Mouse (Mus musculus) MEL-GATA-1-ER (cell line): ENCODE data around the gene Copg2.
"Not testable (repeated sequence)": the region's sequence is repeated elsewhere in the genome, so short reads cannot be mapped to it uniquely, and the experiment has no call there.

ENCODE experiments used
- DNase-seq: peaks from one replicate; pipeline ENCODE4 v3.0.0-alpha.2; 2012; ENCODE audit warnings: low read depth; ENCODE audit errors: extremely low read depth

Gene Copg2

GRCm38 (mm10) chr6:30832241-30832640, 64.4 kb downstream of the Copg2 start:
- DNase-seq: no peak

- no peak for DNase-seq
Observed at GRCm38 (mm10) chr6:30813626-30814025, 83.0 kb downstream of the Copg2 start.

- no peak for DNase-seq
Observed at GRCm38 (mm10) chr6:30805053-30805752, 91.4 kb downstream of the Copg2 start.

- DNase-seq: not testable (repeated sequence)
Observed at GRCm38 (mm10) chr6:30804389-30805052, 92.1 kb downstream of the Copg2 start.

GRCm38 (mm10) chr6:30802915-30803314, 93.7 kb downstream of the Copg2 start:
- DNase-seq: not testable (repeated sequence)

GRCm38 (mm10) chr6:30751209-30751608, 145.4 kb downstream of the Copg2 start:
- no peak for DNase-seq

GRCm38 (mm10) chr6:30750482-30750881, 146.1 kb downstream of the Copg2 start:
- no peak for DNase-seq

GRCm38 (mm10) chr6:30749892-30750291, 146.7 kb downstream of the Copg2 start:
- no peak for DNase-seq

- no peak for DNase-seq
Observed at GRCm38 (mm10) chr6:30749042-30749689, 147.4 kb downstream of the Copg2 start.

GRCm38 (mm10) chr6:30748358-30748910, 148.2 kb downstream of the Copg2 start:
- DNase-seq: no peak

- no peak for DNase-seq
Observed at GRCm38 (mm10) chr6:30747631-30748357, 148.8 kb downstream of the Copg2 start.

- no peak for DNase-seq
Observed at GRCm38 (mm10) chr6:30745591-30745990, 151.0 kb downstream of the Copg2 start.

- no peak for DNase-seq
Observed at GRCm38 (mm10) chr6:30744846-30745245, 151.7 kb downstream of the Copg2 start.

GRCm38 (mm10) chr6:30739177-30739747, 157.3 kb downstream of the Copg2 start:
- no peak for DNase-seq

GRCm38 (mm10) chr6:30738464-30739006, 158.1 kb downstream of the Copg2 start:
- no peak for DNase-seq

GRCm38 (mm10) chr6:30737548-30738463, 158.8 kb downstream of the Copg2 start:
- DNase-seq: no peak

GRCm38 (mm10) chr6:30736864-30737547, 159.6 kb downstream of the Copg2 start:
- DNase-seq: no peak

- no peak for DNase-seq
Observed at GRCm38 (mm10) chr6:30736372-30736762, 160.2 kb downstream of the Copg2 start.

- no peak for DNase-seq
Observed at GRCm38 (mm10) chr6:30735728-30736371, 160.7 kb downstream of the Copg2 start.
